Mouse (Mus musculus): ENCODE data around the gene Msto1.

DNA sequence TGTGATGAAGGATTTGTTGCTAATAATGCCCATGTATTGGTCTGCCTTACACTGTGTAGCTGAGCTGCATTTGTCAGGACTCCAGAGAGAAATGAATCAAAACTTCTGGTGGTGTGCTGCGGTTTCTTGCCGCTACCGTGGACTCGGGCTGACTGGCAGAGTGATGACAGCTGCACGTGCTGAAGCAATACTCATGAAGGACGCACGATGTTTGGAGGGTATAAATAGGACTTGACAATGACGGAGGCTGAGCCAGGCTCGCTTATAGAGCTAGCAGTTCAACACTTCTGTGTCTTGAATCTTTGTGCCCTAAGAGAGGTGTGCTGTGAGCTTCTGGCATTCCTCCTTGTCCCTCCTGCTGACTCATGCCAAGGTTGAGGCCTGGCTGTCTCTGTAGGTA is 7.6 kb upstream of the Msto1 start:
- TF ChIP-seq CTCF (IDR thresholded peaks at IDR 0.05; ENCODE audit: low read depth, low read length) (no peak), POLR2AphosphoS5 (IDR thresholded peaks at IDR 0.05; ENCODE audit: insufficient replicate concordance, low read depth, low read length) (no peak)
